Mouse (Mus musculus) liver, adult 2 months (tissue): ENCODE measurements around the gene Ctdnep1. TPM values are rescaled to one million over a fixed set of nuclear protein-coding genes. Genes with fewer than 3 reads are reported as not detected.
A peak's percentile ranks its signal among the peaks of the same experiment; 100 is the strongest.

Source experiments
- DNase-seq: peaks from one replicate; pipeline ENCODE4 v3.0.0-alpha.2; 2011; ENCODE audit warnings: low read depth, low spot score; ENCODE audit errors: extremely low read depth
- H3K27ac ChIP-seq: fragments of 200-500 bp; replicated peaks from 2 replicates; pipeline ENCODE4 v1.5.1; 2012; ENCODE audit warnings: low read depth, mild to moderate bottlenecking, control low read depth, inconsistent platforms, low read length; ENCODE audit not compliant: insufficient read depth
- H3K27me3 ChIP-seq: fragments of 200-500 bp; 2 replicates; pipeline ENCODE4 v1.6.1; 2012; ENCODE audit warnings: mild to moderate bottlenecking, moderate library complexity, low read length, inconsistent platforms; ENCODE audit not compliant: control insufficient read depth, insufficient read depth
- H3K36me3 ChIP-seq: fragments of 200-500 bp; 2 replicates; pipeline ENCODE4 v1.6.1; 2012; ENCODE audit warnings: low read length, inconsistent platforms; ENCODE audit not compliant: control insufficient read depth, insufficient read depth
- H3K4me1 ChIP-seq: fragments of 200-500 bp; 2 replicates; pipeline ENCODE4 v1.6.1; 2011; ENCODE audit warnings: low read length; ENCODE audit not compliant: control insufficient read depth, insufficient read depth
- H3K4me3 ChIP-seq: fragments of 200-500 bp; 2 replicates; pipeline ENCODE4 v1.5.1; 2011; ENCODE audit warnings: low read depth, mild to moderate bottlenecking, control low read depth, low read length, moderate library complexity; ENCODE audit not compliant: insufficient read depth
- H3K79me2 ChIP-seq: fragments of 200-500 bp; 2 replicates; pipeline ENCODE4 v1.6.1; 2012; ENCODE audit warnings: inconsistent platforms, mild to moderate bottlenecking, low read length, moderate library complexity; ENCODE audit not compliant: control insufficient read depth, insufficient read depth
- H3K9ac ChIP-seq: fragments of 200-500 bp; 2 replicates; pipeline ENCODE4 v1.6.1; 2012; ENCODE audit warnings: low read depth, mild to moderate bottlenecking, control low read depth, inconsistent platforms, low read length
- CTCF ChIP-seq: fragments of 200-500 bp; IDR thresholded peaks from 2 replicates; pipeline ENCODE4 v1.5.1; 2011; ENCODE audit warnings: low read depth, low read length, control low read depth
- POLR2A ChIP-seq: fragments of 200-500 bp; IDR thresholded peaks from 2 replicates; pipeline ENCODE4 v1.6.1; 2011; ENCODE audit warnings: low read length, control low read depth; ENCODE audit not compliant: insufficient read depth; ENCODE audit errors: extremely low read depth
- WGBS: fragments of 180-500 bp; shearing (Covaris S2); methylation state at CpG from one replicate; pipeline ENCODE4 v1.1.7; 2018; 5-methylcytosine and 5-hydroxymethylcytosine counted together
- polyA plus RNA-seq: library from polyadenylated mRNA; depleted of rRNA; stranded (reverse); fragments of >200 nt; gene quantifications from 2 replicates; pipeline ENCODE4 v1.2.3, GENCODE M21; 2012
- total RNA-seq: library from RNA; depleted of rRNA; stranded (reverse); fragments of >200 nt; gene quantifications from 2 replicates; pipeline ENCODE4 v1.2.3, GENCODE M21; 2014

The Ctdnep1 gene
- total and polyA plus RNA-seq, 2 experiments, result 6.6 to 45.3 TPM

GRCm38 (mm10) chr11:69970775-69971174, 10.2 kb upstream of the Ctdnep1 start:
- Histone ChIP-seq H3K9ac (no peak overlapping the region), H3K27me3 (peaks cover 8% of the 10 kb centered on the region), H3K4me3 (no peak overlapping the region), H3K36me3 (peaks cover 23% of the 10 kb centered on the region), H3K79me2 (no peaks in the 10 kb centered on the region), H3K27ac (no peak overlapping the region), H3K4me1 (0 out of 2 replicates have a peak, but pooled peaks cover 3% of the 10 kb centered on the region)
- no peak for DNase-seq
- no peak for TF ChIP-seq CTCF
- TF ChIP-seq POLR2A, result no peak
- WGBS, result 89% methylated on average over 3 of the region's 3 CpGs

GRCm38 (mm10) chr11:69974907-69975306, 6.0 kb upstream of the Ctdnep1 start:
- TF ChIP-seq CTCF (no peak), POLR2A (no peak)
- Histone ChIP-seq H3K4me1 (no peaks in the 10 kb centered on the region), H3K27me3 (no peaks in the 10 kb centered on the region), H3K36me3 (peaks cover 21% of the 10 kb centered on the region), H3K4me3 (no peak overlapping the region), H3K27ac (no peak overlapping the region), H3K9ac (no peak overlapping the region), H3K79me2 (no peaks in the 10 kb centered on the region)
- no peak for DNase-seq
- WGBS, result 96% methylated on average over 2 of the region's 2 CpGs

- H3K79me2 ChIP-seq, result peaks cover 3% of the 10 kb centered on the region; the same call in 1 of the 2 replicates
- H3K27me3 ChIP-seq, result no peaks in the 10 kb centered on the region
- no peak overlapping the region for H3K4me3 ChIP-seq
- no peak overlapping the region for H3K27ac ChIP-seq
- no peak for DNase-seq
- 79% methylated on average over 4 of the region's 4 CpGs for WGBS
- H3K4me1 ChIP-seq, result no peaks in the 10 kb centered on the region
- no peak overlapping the region for H3K9ac ChIP-seq
- TF ChIP-seq CTCF, result no peak
- TF ChIP-seq POLR2A, result no peak
- peaks cover 21% of the 10 kb centered on the region for H3K36me3 ChIP-seq
These were observed 4.7 kb upstream of the Ctdnep1 start for GRCm38 (mm10) chr11:69976271-69976670.

- DNase-seq, result no peak
- Histone ChIP-seq H3K36me3 (peaks cover 7% of the 10 kb centered on the region), H3K9ac (peak overlapping the region; percentile 70), H3K27ac (peak overlapping the region; percentile 33), H3K27me3 (no peaks in the 10 kb centered on the region), H3K4me3 (peak overlapping the region; percentile 89), H3K4me1 (peaks cover 19% of the 10 kb centered on the region; the same call in 1 of the 2 replicates), H3K79me2 (peaks cover 16% of the 10 kb centered on the region; the same call in 1 of the 2 replicates)
- 4% methylated on average over 16 of the region's 16 CpGs for WGBS
- TF ChIP-seq POLR2A (no peak), CTCF (no peak)
These were observed 1.1 kb upstream of the Ctdnep1 start for GRCm38 (mm10) chr11:69979827-69980195.

- peaks cover 16% of the 10 kb centered on the region; the same call in 1 of the 2 replicates for H3K79me2 ChIP-seq
- DNase-seq, result peak; percentile 98
- WGBS, result under 1% methylated on average over 45 of the region's 60 CpGs
- H3K27me3 ChIP-seq, result no peaks in the 10 kb centered on the region
- peak overlapping the region; percentile 89 for H3K4me3 ChIP-seq
- H3K27ac ChIP-seq, result peak overlapping the region; percentile 85
- peak overlapping the region; percentile 95 for H3K9ac ChIP-seq
- H3K36me3 ChIP-seq, result peaks cover 10% of the 10 kb centered on the region; the same call in 1 of the 2 replicates
- TF ChIP-seq CTCF (no peak), POLR2A (peak; percentile 89)
- H3K4me1 ChIP-seq, result peaks cover 19% of the 10 kb centered on the region; the same call in 1 of the 2 replicates
These were observed 488 bp upstream of the Ctdnep1 start for GRCm38 (mm10) chr11:69980196-69981140.
